Mouse (Mus musculus): ENCODE results near the gene H2-Eb1.

DNA sequence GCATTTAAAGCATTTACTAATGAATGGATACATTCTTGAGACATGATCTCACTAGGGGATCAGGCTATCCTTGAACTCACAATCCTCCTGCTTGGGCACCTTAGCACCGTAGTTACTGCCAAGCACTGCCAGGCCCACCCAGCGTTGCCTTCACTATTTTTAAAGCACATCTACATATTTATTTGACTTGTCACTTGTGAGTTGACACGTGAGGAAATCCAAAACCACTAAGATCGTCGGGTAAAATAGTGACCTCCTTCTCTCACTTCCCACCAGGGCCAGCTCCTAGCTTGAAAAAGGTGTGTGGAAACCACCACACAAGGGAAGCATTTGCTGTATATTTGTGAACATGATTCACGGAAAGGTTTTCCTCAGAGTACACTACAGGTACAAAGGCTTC is 18.7 kb upstream of the H2-Eb1 start:
- TF ChIP-seq MYOD1 (IDR thresholded peaks at IDR 0.05; ENCODE audit: control insufficient read depth in 1 of 3, insufficient read length in 2 of 3, low read depth in 2 of 3) (no peak), POLR2A (IDR thresholded peaks at IDR 0.05; ENCODE audit: insufficient read length, low read depth) (no peak), CEBPB (IDR thresholded peaks at IDR 0.05; ENCODE audit: insufficient read depth, poor library complexity, severe bottlenecking) (no peak), MAX (IDR thresholded peaks at IDR 0.05; ENCODE audit: low read depth) (no peak), E2F4 (IDR thresholded peaks at IDR 0.05; ENCODE audit: insufficient read depth) (no peak), USF1 (IDR thresholded peaks at IDR 0.05; ENCODE audit: low read depth) (no peak), POLR2AphosphoS2 (IDR thresholded peaks at IDR 0.05; ENCODE audit: insufficient read length, low read depth) (no peak), TCF12 (IDR thresholded peaks at IDR 0.05; ENCODE audit: insufficient read depth, poor library complexity, severe bottlenecking) (no peak), TCF3 (IDR thresholded peaks at IDR 0.05; ENCODE audit: insufficient read length, low read depth) (no peak), MYOG (IDR thresholded peaks at IDR 0.05; ENCODE audit: control insufficient read depth in 1 of 3, insufficient read depth in 1 of 3, insufficient read length in 2 of 3, low read depth in 2 of 3) (no peak), SRF (IDR thresholded peaks at IDR 0.05; ENCODE audit: control insufficient read depth, insufficient read length, low read depth) (no peak)

All from myocyte (in vitro differentiated cells).